Mouse (Mus musculus): ENCODE measurements around the gene Slamf8. TPM values are rescaled to one million over a fixed set of nuclear protein-coding genes. Genes with fewer than 3 reads are reported as not detected.

Slamf8 gene
- polyA plus RNA-seq, 1 experiment from 2014 or later, result not detected

DNA sequence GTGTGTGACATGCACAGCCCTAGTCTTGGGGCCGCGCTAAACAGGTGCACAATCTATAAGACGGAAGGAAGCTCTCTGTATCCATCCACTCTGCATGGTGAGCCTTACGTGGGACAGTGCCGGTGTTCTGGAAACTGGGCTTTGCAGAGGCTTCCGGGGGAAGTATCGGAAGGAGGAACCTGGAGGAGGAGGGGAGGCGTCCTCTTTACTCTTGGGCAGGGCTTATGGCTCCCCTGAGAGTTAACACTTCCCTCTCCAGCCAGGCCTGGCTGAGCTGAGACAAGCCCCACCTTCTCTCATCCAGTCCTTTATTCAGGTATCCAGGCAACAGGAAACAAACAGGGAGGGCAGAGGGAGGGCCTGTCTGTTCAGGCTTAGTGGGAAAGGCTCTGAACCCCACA lies 39.8 kb downstream of the Slamf8 start:
- H3K4me2 ChIP-seq (replicated peaks), result peak overlapping the region; percentile 55
- H3K4me1 ChIP-seq, result peaks cover 21% of the 10 kb centered on the region
- ATAC-seq (replicated peaks), result peak; percentile 90
- peak overlapping the region; percentile 47 for H3K9ac ChIP-seq (replicated peaks)
- no peaks in the 10 kb centered on the region for H3K36me3 ChIP-seq
- H3K27me3 ChIP-seq, result no peaks in the 10 kb centered on the region
- no peaks in the 10 kb centered on the region for H3K9me3 ChIP-seq
- 0 out of 2 replicates have a peak overlapping the region, but pooled peaks have one; percentile 1 for H3K27ac ChIP-seq (replicated peaks)
- peak overlapping the region; percentile 44 for H3K4me3 ChIP-seq
- under 1% methylated on average over 8 of the region's 8 CpGs for WGBS

DNA sequence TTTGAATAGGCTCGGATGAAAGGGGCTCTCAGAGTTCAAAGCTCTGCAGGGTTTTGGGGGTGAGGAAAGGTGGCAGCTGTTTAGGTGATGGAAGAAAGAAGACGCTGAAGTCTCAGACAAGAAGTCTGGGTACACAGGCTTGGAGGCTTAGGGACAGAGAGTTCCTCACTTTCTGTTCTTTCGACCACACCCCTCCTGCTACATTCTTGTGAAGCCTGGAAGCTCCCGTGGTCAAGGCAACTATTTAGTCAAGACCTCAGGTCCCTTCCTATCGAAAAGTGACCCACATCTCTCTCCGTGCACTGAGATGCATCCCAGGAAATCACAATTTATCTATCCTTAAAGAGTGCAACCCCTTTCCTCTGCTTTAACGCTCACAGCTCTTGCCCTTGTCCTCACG lies 40.7 kb downstream of the Slamf8 start:
- Histone ChIP-seq H3K4me2 (replicated peaks) (peak overlapping the region; percentile 55), H3K9me3 (no peaks in the 10 kb centered on the region), H3K9ac (replicated peaks) (peak overlapping the region; percentile 47; the same call in 1 of the 2 replicates), H3K36me3 (no peaks in the 10 kb centered on the region), H3K4me1 (peaks cover 21% of the 10 kb centered on the region), H3K27ac (replicated peaks) (no peak overlapping the region), H3K4me3 (peak overlapping the region; percentile 44), H3K27me3 (no peaks in the 10 kb centered on the region)
- no peak for ATAC-seq (replicated peaks)
- WGBS, result 3% methylated on average over 8 of the region's 8 CpGs

- ATAC-seq (replicated peaks), result no peak
- WGBS, result 14% methylated on average over 2 of the region's 2 CpGs
- no peaks in the 10 kb centered on the region for H3K9me3 ChIP-seq
- peaks cover 21% of the 10 kb centered on the region for H3K4me1 ChIP-seq
- H3K27ac ChIP-seq (replicated peaks), result no peak overlapping the region
- no peaks in the 10 kb centered on the region for H3K36me3 ChIP-seq
- H3K27me3 ChIP-seq, result no peaks in the 10 kb centered on the region
- H3K4me3 ChIP-seq, result no peak overlapping the region
- peak overlapping the region; percentile 55; the same call in 1 of the 2 replicates for H3K4me2 ChIP-seq (replicated peaks)
- H3K9ac ChIP-seq (replicated peaks), result no peak overlapping the region
Observed at GRCm38 (mm10) chr1:172549314-172549713, 41.1 kb downstream of the Slamf8 start.

- Histone ChIP-seq H3K9me3 (no peaks in the 10 kb centered on the region), H3K4me3 (no peak overlapping the region), H3K27ac (replicated peaks) (no peak overlapping the region), H3K27me3 (no peaks in the 10 kb centered on the region), H3K4me1 (peaks cover 21% of the 10 kb centered on the region), H3K4me2 (replicated peaks) (no peak overlapping the region), H3K9ac (replicated peaks) (no peak overlapping the region), H3K36me3 (no peaks in the 10 kb centered on the region)
- no peak for ATAC-seq (replicated peaks)
- 69% methylated on average over 7 of the region's 7 CpGs for WGBS
Observed at GRCm38 (mm10) chr1:172548501-172548900, 41.9 kb downstream of the Slamf8 start.

GRCm38 (mm10) chr1:172546062-172546461 lies 44.3 kb downstream of the Slamf8 start:
- H3K4me3 ChIP-seq, result no peak overlapping the region
- no peak overlapping the region for H3K9ac ChIP-seq (replicated peaks)
- no peak overlapping the region for H3K27ac ChIP-seq (replicated peaks)
- H3K4me2 ChIP-seq (replicated peaks), result no peak overlapping the region
- H3K9me3 ChIP-seq, result no peaks in the 10 kb centered on the region
- H3K27me3 ChIP-seq, result no peaks in the 10 kb centered on the region
- 95% methylated on average over 4 of the region's 4 CpGs for WGBS
- H3K36me3 ChIP-seq, result no peaks in the 10 kb centered on the region
- ATAC-seq (replicated peaks), result no peak
- H3K4me1 ChIP-seq, result peaks cover 19% of the 10 kb centered on the region

DNA sequence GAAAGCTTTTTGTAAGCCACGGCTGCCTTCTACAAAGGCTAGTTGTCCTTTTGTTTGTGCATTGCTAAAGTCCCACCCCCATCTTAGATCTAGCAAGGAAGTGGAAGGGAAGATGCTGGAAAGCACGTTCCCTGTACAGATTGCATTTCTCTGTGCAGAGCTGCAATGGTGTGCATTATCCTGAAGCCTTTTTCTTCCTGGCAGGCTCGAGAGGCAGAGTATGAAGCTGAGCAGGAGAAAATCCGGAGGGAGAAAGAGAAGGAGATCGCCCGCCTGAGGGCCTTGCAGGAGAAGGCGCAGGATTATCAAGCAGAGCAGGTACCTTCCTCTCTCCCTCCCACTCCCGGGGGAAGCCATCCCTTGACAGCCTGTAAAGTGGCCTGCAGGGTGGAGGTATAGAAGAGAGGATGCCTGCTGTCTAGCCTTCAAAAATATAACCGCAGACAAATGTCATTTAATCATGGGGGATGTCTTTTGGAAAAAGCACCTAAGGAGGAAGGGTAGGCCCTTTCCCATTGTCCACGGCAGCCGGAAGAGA lies 50.0 kb downstream of the Slamf8 start:
- no peak overlapping the region for H3K4me2 ChIP-seq (replicated peaks)
- H3K9ac ChIP-seq (replicated peaks), result no peak overlapping the region
- no peaks in the 10 kb centered on the region for H3K27me3 ChIP-seq
- no peaks in the 10 kb centered on the region for H3K9me3 ChIP-seq
- H3K4me1 ChIP-seq, result peaks cover 10% of the 10 kb centered on the region; the same call in 1 of the 2 replicates
- H3K4me3 ChIP-seq, result no peak overlapping the region
- H3K27ac ChIP-seq (replicated peaks), result no peak overlapping the region
- ATAC-seq (replicated peaks), result peak; percentile 55; the same call in 1 of the 2 replicates
- 40% methylated on average over 11 of the region's 11 CpGs for WGBS
- no peaks in the 10 kb centered on the region for H3K36me3 ChIP-seq

DNA sequence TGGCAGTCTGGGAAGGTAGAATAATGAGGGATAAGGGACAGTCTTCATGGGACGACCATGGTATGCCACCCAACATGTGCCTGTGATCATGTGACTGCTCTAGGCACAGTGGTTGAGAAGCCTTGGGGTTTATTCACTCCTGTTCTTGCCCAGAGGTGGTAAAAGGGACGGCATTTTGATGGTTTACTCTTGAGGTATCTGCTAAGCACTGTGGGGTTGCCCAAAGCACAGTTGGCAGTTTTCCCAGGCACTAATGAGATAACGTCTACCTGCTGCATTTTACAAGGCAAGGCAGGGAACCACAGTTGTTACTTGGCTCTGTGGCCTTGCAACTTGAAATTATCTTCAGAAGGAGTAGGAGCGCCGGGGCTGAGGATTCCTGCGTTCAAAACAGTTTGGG lies 50.5 kb downstream of the Slamf8 start:
- WGBS, result 32% methylated on average over 6 of the region's 6 CpGs
- Histone ChIP-seq H3K36me3 (no peaks in the 10 kb centered on the region), H3K9me3 (no peaks in the 10 kb centered on the region), H3K27me3 (no peaks in the 10 kb centered on the region), H3K9ac (replicated peaks) (no peak overlapping the region), H3K4me3 (no peak overlapping the region), H3K4me1 (peaks cover 10% of the 10 kb centered on the region; the same call in 1 of the 2 replicates), H3K4me2 (replicated peaks) (no peak overlapping the region), H3K27ac (replicated peaks) (no peak overlapping the region)
- peak; percentile 18 for ATAC-seq (replicated peaks)

- Histone ChIP-seq H3K4me1 (peaks cover 17% of the 10 kb centered on the region; the same call in 1 of the 2 replicates), H3K9me3 (no peaks in the 10 kb centered on the region), H3K27ac (replicated peaks) (no peak overlapping the region), H3K4me2 (replicated peaks) (no peak overlapping the region), H3K27me3 (peaks cover 3% of the 10 kb centered on the region; the same call in 1 of the 2 replicates), H3K36me3 (no peaks in the 10 kb centered on the region), H3K4me3 (no peak overlapping the region), H3K9ac (replicated peaks) (no peak overlapping the region)
- no peak for ATAC-seq (replicated peaks)
- WGBS, result 80% methylated on average over 16 of the region's 16 CpGs
Observed at GRCm38 (mm10) chr1:172535116-172535515, 55.3 kb downstream of the Slamf8 start.

DNA sequence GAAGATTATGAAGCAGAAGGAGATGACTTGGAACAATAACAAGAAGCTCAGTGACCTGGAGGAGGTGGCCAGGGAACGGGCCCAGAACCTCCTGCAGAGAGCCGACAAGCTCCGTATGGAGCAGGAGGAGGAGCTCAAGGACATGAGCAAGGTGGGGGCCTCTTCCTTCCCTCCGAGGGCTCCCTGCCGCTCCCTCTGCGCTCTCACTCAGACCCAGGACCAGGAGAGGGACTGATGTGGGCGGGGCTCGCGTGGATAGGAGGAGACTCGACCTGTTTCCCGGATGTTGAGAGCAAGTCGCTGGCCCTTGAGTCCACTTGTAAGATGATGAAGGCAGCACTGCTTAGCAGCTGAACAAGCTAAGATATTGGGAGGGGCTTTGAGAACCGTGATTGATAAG lies 57.8 kb downstream of the Slamf8 start:
- Histone ChIP-seq H3K4me1 (0 out of 2 replicates have a peak, but pooled peaks cover 13% of the 10 kb centered on the region), H3K36me3 (no peaks in the 10 kb centered on the region), H3K9me3 (no peaks in the 10 kb centered on the region), H3K4me3 (peak overlapping the region; percentile 20), H3K4me2 (replicated peaks) (peak overlapping the region; percentile 35), H3K9ac (replicated peaks) (no peak overlapping the region), H3K27me3 (peaks cover 3% of the 10 kb centered on the region; the same call in 1 of the 2 replicates), H3K27ac (replicated peaks) (no peak overlapping the region)
- 1% methylated on average over 12 of the region's 13 CpGs for WGBS
- ATAC-seq (replicated peaks), result peak; percentile 67

Other genes starting within 250 kb of the Slamf8 start
- 1.7 and 1.9 TPM in 2 replicates for gene Kcnj10, start 249.4 kb downstream of the Slamf8 start, polyA plus RNA-seq (2015; fragmentation: Nextera tagmentation; extraction: Ambion mirVana)
- gene Pigm, start 214.0 kb downstream of the Slamf8 start, polyA plus RNA-seq (2015; fragmentation: Nextera tagmentation; extraction: Ambion mirVana), result 4.7 TPM in 2 replicates
- gene Slamf9, start 115.2 kb downstream of the Slamf8 start, polyA plus RNA-seq (2015; fragmentation: Nextera tagmentation; extraction: Ambion mirVana), result not detected in 2 replicates
- gene Igsf9, start 108.8 kb downstream of the Slamf8 start, polyA plus RNA-seq (2015; fragmentation: Nextera tagmentation; extraction: Ambion mirVana), result 74.0 and 78.3 TPM in 2 replicates
- gene Tagln2, start 90.5 kb downstream of the Slamf8 start, polyA plus RNA-seq (2015; fragmentation: Nextera tagmentation; extraction: Ambion mirVana), result 46.6 and 52.7 TPM in 2 replicates
- gene Cfap45, start 69.8 kb downstream of the Slamf8 start, polyA plus RNA-seq (2015; fragmentation: Nextera tagmentation; extraction: Ambion mirVana), result 1.9 and 3.1 TPM in 2 replicates
- 0.14 and 0.20 TPM in 2 replicates for gene Vsig8, start 34.6 kb downstream of the Slamf8 start, polyA plus RNA-seq (2015; fragmentation: Nextera tagmentation; extraction: Ambion mirVana)
- not detected in 2 replicates for gene Fcrl6, start 12.0 kb upstream of the Slamf8 start, polyA plus RNA-seq (2015; fragmentation: Nextera tagmentation; extraction: Ambion mirVana)
- gene Dusp23, start 42.4 kb upstream of the Slamf8 start, polyA plus RNA-seq (2015; fragmentation: Nextera tagmentation; extraction: Ambion mirVana), result 6.4 TPM in 2 replicates
- gene Crp, start 107.5 kb upstream of the Slamf8 start, polyA plus RNA-seq (2015; fragmentation: Nextera tagmentation; extraction: Ambion mirVana), result 0.28 TPM in 1 of 2 replicates, not detected in the other

Data from forebrain, embryonic 15.5 days (tissue).